Mouse (Mus musculus): ENCODE measurements at regions not wholly inside any gene's neighbourhood (a gene's known extent, or its start where the extent isn't known, plus 50 kb on each side); places are given as distances from the start of the nearest gene placed in this dataset.

DNA sequence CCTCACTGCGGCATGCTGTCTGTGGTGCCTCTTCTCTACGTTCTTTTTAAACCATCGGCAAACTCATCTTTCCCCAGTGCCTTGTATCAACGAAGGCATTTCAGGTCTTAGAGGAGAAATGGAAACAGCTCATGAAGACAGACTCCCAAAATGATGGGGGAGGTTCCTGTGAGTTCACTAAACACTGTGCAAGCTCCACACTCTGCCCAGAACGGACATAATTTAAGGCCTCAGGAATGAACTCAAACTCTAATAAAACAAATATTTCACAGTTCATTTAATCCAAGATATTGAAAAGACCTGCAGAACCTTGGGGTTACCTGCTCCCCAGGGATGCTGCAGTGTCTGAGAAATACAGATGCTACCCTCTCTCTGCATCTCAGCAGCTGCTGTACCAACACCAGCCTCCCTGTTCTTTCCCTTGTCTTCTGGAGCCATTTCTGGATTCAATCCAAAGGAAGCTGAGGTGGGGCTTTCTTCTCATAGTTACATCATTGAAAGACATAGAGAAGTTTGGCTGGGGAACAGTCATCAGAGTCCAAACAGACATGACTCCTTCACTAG lies 217.4 kb downstream of the Tox3 start:
- TF ChIP-seq CTCF (conservative IDR thresholded peaks at IDR 0.05; ENCODE audit: low read length) (no peak), POU5F1 (IDR thresholded peaks at IDR 0.05; ENCODE audit: borderline replicate concordance, low read length) (no peak), NANOG (IDR thresholded peaks at IDR 0.05; ENCODE audit: borderline replicate concordance, low read length) (no peak)

Data from E14TG2a.4 (cell line).